Mouse (Mus musculus) CH12.LX (cell line): ENCODE measurements around the gene Ttll11. TPM values are rescaled to one million over a fixed set of nuclear protein-coding genes. Genes with fewer than 3 reads are reported as not detected.

ENCODE experiments used
- DNase-seq: peaks from one replicate; pipeline ENCODE4 v3.0.0-alpha.2; 2013; ENCODE audit errors: extremely low read depth
- H3K27ac ChIP-seq: 2 replicates; pipeline ENCODE4 v1.5.1; 2012; ENCODE audit warnings: low read depth, mild to moderate bottlenecking, control low read depth, moderate library complexity; ENCODE audit not compliant: insufficient read depth
- H3K27me3 ChIP-seq: replicated peaks from 2 replicates; pipeline ENCODE3; 2012; ENCODE audit warnings: inconsistent platforms
- H3K36me3 ChIP-seq, 2 experiments: replicated peaks in 1 of 2; 2 replicates each; pipeline versions ENCODE3 to v1.6.1; 2012; ENCODE audit warnings: inconsistent platforms in 1 of 2, low read length in 1 of 2, mild to moderate bottlenecking in 1 of 2, mixed read lengths in 1 of 2, moderate library complexity in 1 of 2; ENCODE audit not compliant: control insufficient read depth in 1 of 2, insufficient read depth in 1 of 2
- H3K4me1 ChIP-seq, 2 experiments: 2 replicates each; pipeline ENCODE4 v1.6.1; 2012; ENCODE audit warnings: inconsistent platforms in 1 of 2, moderate library complexity in 1 of 2; ENCODE audit not compliant: insufficient read depth in 2 of 2, control insufficient read depth in 1 of 2
- H3K4me2 ChIP-seq: 2 replicates; pipeline ENCODE4 v1.6.1; 2012; ENCODE audit warnings: low read depth, mild to moderate bottlenecking, control low read depth; ENCODE audit not compliant: poor library complexity, insufficient read depth, severe bottlenecking
- H3K4me3 ChIP-seq, 3 experiments: fragments of 150-350 bp in 1 of 3; sonication (generic) in 1 of 3; replicated peaks in 1 of 3; 2 replicates each; pipeline versions ENCODE3 to v1.5.1; 2011 to 2012; ENCODE audit warnings: low read depth in 2 of 3, low read length in 2 of 3, mild to moderate bottlenecking in 2 of 3, moderate library complexity in 2 of 3, control low read depth in 1 of 3, improper control_type of control experiment in 1 of 3, inconsistent platforms in 1 of 3, mixed read lengths in 1 of 3; ENCODE audit not compliant: poor library complexity in 1 of 3
- H3K79me2 ChIP-seq: replicated peaks from 2 replicates; pipeline ENCODE4 v1.6.1; 2012; ENCODE audit warnings: mild to moderate bottlenecking, moderate library complexity; ENCODE audit not compliant: control insufficient read depth, poor library complexity, insufficient read depth, severe bottlenecking; ENCODE audit errors: extremely low read depth
- H3K9ac ChIP-seq: 2 replicates; pipeline ENCODE4 v1.6.1; 2012; ENCODE audit warnings: low read depth, mild to moderate bottlenecking, control low read depth, moderate library complexity; ENCODE audit not compliant: insufficient read depth
- H3K9me3 ChIP-seq: replicated peaks from 2 replicates; pipeline ENCODE3; 2012; ENCODE audit warnings: low read length, inconsistent platforms, mixed read lengths
- CHD2 ChIP-seq: IDR thresholded peaks from 2 replicates; pipeline ENCODE4 v1.6.1; 2011; ENCODE audit warnings: low read length, improper control_type of control experiment
- CTCF ChIP-seq, 2 experiments: IDR thresholded peaks in 1 of 2; conservative IDR thresholded peaks in 1 of 2; 2 replicates each; pipeline ENCODE4 v1.5.1; 2011 to 2012; ENCODE audit warnings: low read depth in 2 of 2, low read length in 2 of 2, improper control_type of control experiment in 1 of 2, inconsistent platforms in 1 of 2, mild to moderate bottlenecking in 1 of 2, moderate library complexity in 1 of 2
- GABPA ChIP-seq: IDR thresholded peaks from 2 replicates; pipeline ENCODE4 v1.6.1; 2012; ENCODE audit warnings: low read depth, low read length, improper control_type of control experiment, inconsistent platforms; ENCODE audit not compliant: insufficient replicate concordance
- JUND ChIP-seq: conservative IDR thresholded peaks from 2 replicates; pipeline ENCODE4 v1.6.1; 2011; ENCODE audit warnings: low read depth, low read length, improper control_type of control experiment
- MAFK ChIP-seq: IDR thresholded peaks from 2 replicates; pipeline ENCODE4 v1.6.1; 2011; ENCODE audit warnings: low read length, improper control_type of control experiment; ENCODE audit not compliant: insufficient replicate concordance
- MEF2A ChIP-seq: IDR thresholded peaks from 2 replicates; pipeline ENCODE4 v1.6.1; 2014; ENCODE audit warnings: low read depth, mild to moderate bottlenecking, inconsistent platforms, low read length, improper control_type of control experiment, borderline replicate concordance
- RCOR1 ChIP-seq: conservative IDR thresholded peaks from 2 replicates; pipeline ENCODE4 v1.6.1; 2012; ENCODE audit warnings: low read depth, mild to moderate bottlenecking, inconsistent platforms, low read length, improper control_type of control experiment
- SMC3 ChIP-seq: IDR thresholded peaks from 2 replicates; pipeline ENCODE4 v1.6.1; 2011; ENCODE audit warnings: low read depth, low read length, improper control_type of control experiment
- ZC3H11A ChIP-seq: IDR thresholded peaks from 2 replicates; pipeline ENCODE4 v1.6.1; 2012; ENCODE audit warnings: low read depth, mild to moderate bottlenecking, inconsistent platforms, low read length, improper control_type of control experiment
- dilution Hi-C: fragments of 300-500 bp; cut with MboI; formaldehyde crosslinking; loops from 2 replicates; pipeline ENCODE4 v1.14.3; 2020; ENCODE audit warnings: low sequenced_read_pairs; ENCODE audit not compliant: extremely low pct_unique_long_range_greater_than_20kb, extremely low pct_ligation_motif_present
- in situ Hi-C: fragments of 300-500 bp; cut with MboI; formaldehyde crosslinking; loops from 3 replicates; pipeline ENCODE4 v1.14.3; 2019; ENCODE audit warnings: low sequenced_read_pairs, low pct_ligation_motif_present, low pct_unique_long_range_greater_than_20kb, mixed read lengths
- polyA plus RNA-seq: library from polyadenylated mRNA; unstranded; fragments of >175 nt; gene quantifications from 2 replicates; pipeline ENCODE4 v1.2.1, GENCODE M21; 2012; ENCODE audit warnings: low read depth; ENCODE audit not compliant: insufficient read length
- total RNA-seq, 2 experiments: library from RNA; depleted of rRNA; stranded (reverse); fragments of 300-350 nt in 1 of 2; fragments of >200 nt in 1 of 2; gene quantifications; 2 replicates each; pipeline ENCODE4 v1.2.3; 2012 to 2014

The Ttll11 gene
- total and polyA plus RNA-seq, 3 experiments, result 0.04 to 0.31 (median 0.11) TPM

- dilution Hi-C loops (no loop called here), in situ Hi-C loops (loop anchor here (5.0 kb wide), 1 partner anchor 61 kb away; no protein-coding TSS in a partner anchor)
- Histone ChIP-seq H3K4me3 (no peak overlapping the region), H3K79me2 (no peaks in the 10 kb centered on the region), H3K9ac (no peak overlapping the region), H3K27ac (no peak overlapping the region), H3K4me1 (peaks cover 3 to 40% of the 10 kb centered on the region in 2 experiments), H3K9me3 (no peaks in the 10 kb centered on the region), H3K36me3 (no peaks in the 10 kb centered on the region), H3K27me3 (no peaks in the 10 kb centered on the region), H3K4me2 (no peak overlapping the region)
- no peak for DNase-seq
- TF ChIP-seq CTCF (conservative IDR thresholded peaks at IDR 0.05 in 1 of 2, IDR thresholded peaks at IDR 0.05 in 1 of 2; ENCODE audit: low read depth in 2 of 2, low read length in 2 of 2) (no peak), MAFK (no peak), GABPA (no peak), SMC3 (no peak), RCOR1 (no peak), ZC3H11A (no peak), JUND (no peak), MEF2A (no peak)
Observed at GRCm38 (mm10) chr2:35845611-35846504, 133.9 kb downstream of the Ttll11 start.

GRCm38 (mm10) chr2:35843896-35844690 is 135.6 kb downstream of the Ttll11 start:
- in situ Hi-C loops, result no loop called here
- no peaks in the 10 kb centered on the region for H3K36me3 ChIP-seq
- no peaks in the 10 kb centered on the region for H3K79me2 ChIP-seq
- no peak overlapping the region for H3K9ac ChIP-seq
- H3K27ac ChIP-seq, result no peak overlapping the region
- peaks cover 8 to 50% of the 10 kb centered on the region in 2 experiments for H3K4me1 ChIP-seq
- TF ChIP-seq CHD2 (no peak), MAFK (peak; percentile 98)
- TF ChIP-seq, all 38 proteins: peak for 1
- Histone ChIP-seq H3K4me3 (no peak overlapping the region), H3K9me3 (no peaks in the 10 kb centered on the region), H3K4me2 (no peak overlapping the region), H3K27me3 (no peaks in the 10 kb centered on the region)
- dilution Hi-C loops, result no loop called here
- DNase-seq, result no peak
